Mouse (Mus musculus): ENCODE results near the gene Aldh4a1.

Aldh4a1 gene

GRCm38 (mm10) chr4:139675696-139676095 is 53.0 kb downstream of the Aldh4a1 start:
- DNase-seq (ENCODE audit: low read depth): no peak

- DNase-seq (ENCODE audit: low read depth): no peak
Observed at GRCm38 (mm10) chr4:139683728-139684638, 61.3 kb downstream of the Aldh4a1 start.

GRCm38 (mm10) chr4:139684639-139685017 is 62.0 kb downstream of the Aldh4a1 start:
- no peak for DNase-seq (ENCODE audit: low read depth)

- DNase-seq (ENCODE audit: low read depth): no peak
Observed at GRCm38 (mm10) chr4:139688058-139688457, 65.4 kb downstream of the Aldh4a1 start.

GRCm38 (mm10) chr4:139689627-139690269 is 67.1 kb downstream of the Aldh4a1 start:
- no peak for DNase-seq (ENCODE audit: low read depth)

GRCm38 (mm10) chr4:139693315-139693714 is 70.6 kb downstream of the Aldh4a1 start:
- DNase-seq (ENCODE audit: low read depth): no peak

- DNase-seq (ENCODE audit: low read depth): no peak
Observed at GRCm38 (mm10) chr4:139697755-139698154, 75.1 kb downstream of the Aldh4a1 start.

GRCm38 (mm10) chr4:139698602-139699001 is 75.9 kb downstream of the Aldh4a1 start:
- DNase-seq (ENCODE audit: low read depth): no peak

Data from fibroblast of lung, adult 2 months (primary cell).